Mouse (Mus musculus) gastrocnemius, postnatal 25 days (tissue): ENCODE results near the gene Cep89. TPM values are rescaled to one million over a fixed set of nuclear protein-coding genes. Genes with fewer than 3 reads are reported as not detected.

Experiments used
- DNase-seq: peaks from one replicate; pipeline ENCODE4 v3.0.0; 2022
- long read RNA-seq, 2 experiments: library from polyadenylated mRNA; stranded (forward); transcript quantifications; one replicate each; pipeline ENCODE4 v2.0.0; 2021
- total RNA-seq, 2 experiments: library from RNA; stranded (reverse); gene quantifications; 1 replicate in 1 of 2; 2 replicates in 1 of 2; pipeline ENCODE4 v1.2.3; 2021

The Cep89 gene
- 1 to 10 TPM; 4.9 to 6.4 TPM for total RNA-seq
- long read RNA-seq, experiment 1, partial matches to known transcripts: 0 of 13 reads
- long read RNA-seq, experiment 1, other reads (novel, unspliced or antisense): 12 of 13 reads
- long read RNA-seq, experiment 2, partial matches to known transcripts: 0 of 10 reads
- long read RNA-seq, experiment 2, other reads (novel, unspliced or antisense): 9 of 10 reads

DNA sequence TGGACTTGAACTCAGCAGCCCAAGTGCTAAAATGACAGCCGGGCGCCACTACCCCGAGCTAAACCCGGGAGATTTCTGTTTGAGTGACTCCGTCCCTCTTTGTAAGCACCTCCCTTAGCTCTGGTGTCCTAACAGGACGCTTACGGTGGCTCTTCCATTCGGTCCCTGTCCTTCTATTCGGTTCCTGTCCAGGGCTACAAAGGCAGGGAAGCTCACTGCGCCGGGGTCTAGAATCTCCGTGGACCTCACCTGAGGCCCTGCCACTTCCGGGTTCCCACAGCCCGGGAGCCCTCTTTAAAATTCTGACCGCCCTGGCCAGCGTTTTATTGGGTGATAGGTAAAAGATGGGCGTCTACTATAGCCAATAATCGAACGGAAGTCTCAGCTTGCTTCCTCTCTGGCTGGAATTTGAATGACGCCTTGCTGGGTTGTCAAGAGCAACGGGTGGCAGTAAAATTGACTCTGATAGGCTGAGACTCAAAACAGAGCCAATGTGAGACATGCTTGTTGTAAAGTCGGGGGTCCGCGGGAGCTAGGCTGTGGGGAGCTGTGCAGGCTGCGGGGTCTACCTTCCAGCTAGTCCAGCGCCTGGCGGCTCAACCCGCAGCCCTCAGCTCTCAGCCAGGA lies at the start of gene Cep89, which contains the start of gene Faap24:
Gene Cep89, plus strand, starts transcription at position 494 of the 627 bp plus-strand sequence.
Gene Faap24, minus strand, starts transcription at position 295 of the 627 bp plus-strand sequence.
- DNase-seq: peak; percentile 93

DNA sequence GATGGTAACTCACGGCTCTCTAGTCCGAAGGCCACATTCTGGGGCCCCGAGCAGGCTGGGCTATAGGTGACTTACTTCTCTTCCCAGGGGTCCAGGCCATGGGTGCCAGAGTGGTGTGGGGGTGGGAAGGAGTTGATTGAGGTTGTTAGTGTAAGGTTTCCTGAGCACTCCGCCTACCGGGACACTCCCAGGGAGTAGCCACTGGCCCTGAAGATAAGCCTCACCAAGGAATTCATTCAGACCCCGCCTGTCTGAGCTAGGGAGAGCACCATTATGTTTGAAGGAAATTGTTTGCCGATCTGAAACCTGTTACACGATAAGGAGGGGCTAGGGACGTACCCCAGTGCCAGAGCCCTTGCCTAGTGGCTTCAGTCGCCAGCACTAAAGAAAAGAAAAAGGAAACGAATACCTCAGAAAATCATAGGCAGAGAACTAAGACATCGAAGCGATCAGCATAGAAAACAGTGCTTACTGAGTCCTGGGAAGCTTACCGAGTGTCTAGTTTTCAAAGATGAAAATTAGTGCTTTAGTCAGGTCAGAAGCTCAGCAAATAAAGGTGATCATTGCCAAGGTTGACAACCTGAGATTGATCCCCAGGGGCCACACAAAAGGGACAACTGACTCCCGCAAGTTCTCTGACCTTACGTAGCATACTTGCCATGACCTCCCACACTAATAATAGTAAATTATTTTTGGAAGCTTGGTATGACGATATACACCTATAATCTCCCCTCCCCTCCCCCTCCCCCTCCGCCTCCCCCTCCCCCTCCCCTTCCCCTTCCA lies 48.7 kb upstream of the Cep89 start:
- DNase-seq: no peak

DNA sequence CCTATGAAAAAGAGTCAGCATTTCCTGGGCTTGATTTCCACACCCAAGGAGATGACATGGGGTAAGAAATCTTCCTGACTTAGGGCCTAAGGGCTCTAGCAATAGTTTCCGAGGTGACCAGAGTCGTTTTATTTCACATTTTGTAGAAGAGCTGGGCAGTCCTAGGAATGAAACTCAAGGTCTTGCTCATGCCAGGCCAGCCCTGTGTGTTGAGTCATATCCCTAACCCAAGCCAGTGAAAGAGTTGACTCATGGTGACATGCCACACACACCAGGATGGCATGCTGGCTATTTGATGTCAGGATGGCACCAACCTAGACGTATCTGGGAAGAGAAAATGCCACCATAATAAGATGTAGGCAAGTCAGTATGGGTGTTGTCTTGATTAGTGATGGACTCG lies 47.8 kb upstream of the Cep89 start:
- DNase-seq: no peak

DNA sequence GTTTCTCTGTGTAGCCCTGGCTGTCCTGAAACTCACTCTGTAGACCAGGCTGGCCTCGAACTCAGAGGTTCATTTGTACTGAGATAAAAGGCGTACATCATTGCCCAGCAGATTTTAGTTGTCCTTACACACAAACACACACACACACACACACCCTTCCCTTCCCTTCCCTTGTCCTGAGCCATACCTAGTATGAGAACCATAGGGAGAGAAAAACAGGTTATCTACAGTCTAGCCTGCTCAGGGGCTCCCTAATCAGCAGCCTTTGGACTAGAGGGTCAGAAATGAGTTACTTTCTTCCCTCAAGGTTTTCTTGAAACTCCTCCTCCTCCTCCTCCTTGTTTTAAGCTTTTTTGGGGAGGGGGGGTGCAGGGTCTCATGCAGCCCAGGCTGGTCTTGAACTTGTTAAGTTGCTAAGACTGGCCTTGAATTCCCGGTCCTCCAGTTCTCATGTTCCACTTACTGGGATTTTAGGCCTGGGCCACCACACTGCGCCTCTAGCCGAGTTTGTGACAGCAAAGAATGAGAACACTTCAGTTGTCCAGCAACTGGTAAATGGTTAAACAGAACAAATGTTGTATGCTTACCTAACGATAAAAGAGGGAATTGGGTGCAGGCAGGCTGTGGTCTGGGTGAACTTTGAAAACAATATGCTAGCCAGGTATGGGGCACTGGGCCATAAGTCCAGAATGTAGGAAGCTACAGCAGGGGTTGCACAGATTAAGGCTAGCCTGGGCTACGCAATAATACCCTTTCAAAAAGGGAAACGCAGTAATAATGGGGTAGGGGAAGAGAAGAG lies 46.8 kb upstream of the Cep89 start:
- DNase-seq: no peak

DNA sequence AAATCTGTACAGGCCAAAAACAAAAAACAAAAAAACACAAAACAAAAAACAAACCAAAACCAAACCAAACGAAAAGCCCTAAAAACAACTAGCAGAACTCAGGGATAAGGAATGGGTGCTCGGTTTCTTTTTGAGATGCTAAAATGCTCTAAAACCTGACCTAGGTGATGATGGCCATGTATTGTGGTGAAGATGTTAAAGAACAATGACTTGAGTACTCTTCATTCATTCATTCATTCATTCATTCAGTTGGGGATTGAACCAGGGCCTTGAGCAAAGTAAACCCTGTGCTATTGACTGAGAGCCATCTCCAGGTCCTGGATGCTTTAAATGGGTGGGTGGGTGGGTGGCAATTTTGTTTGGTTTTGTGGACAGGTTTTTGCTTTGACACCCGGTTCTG lies 45.7 kb upstream of the Cep89 start:
- DNase-seq: no peak

DNA sequence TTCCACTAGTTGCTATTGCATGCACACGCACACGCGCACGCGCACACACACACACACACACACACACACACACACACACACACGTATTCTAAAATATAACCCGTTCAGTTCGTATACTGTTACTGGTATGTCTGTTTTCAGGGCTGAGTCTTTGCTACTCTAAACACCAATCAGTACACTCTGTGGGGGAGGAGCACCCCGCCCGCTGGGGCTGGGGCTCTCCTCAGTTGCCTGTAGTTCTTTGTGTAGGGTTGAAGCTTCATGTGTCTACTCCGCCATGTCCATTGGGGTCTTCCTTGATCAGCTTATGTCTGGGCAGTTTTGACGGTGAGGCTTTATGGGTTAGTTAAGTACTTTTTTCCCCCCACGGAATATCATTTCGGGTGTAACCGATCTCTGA lies 43.5 kb upstream of the Cep89 start:
- DNase-seq: no peak

DNA sequence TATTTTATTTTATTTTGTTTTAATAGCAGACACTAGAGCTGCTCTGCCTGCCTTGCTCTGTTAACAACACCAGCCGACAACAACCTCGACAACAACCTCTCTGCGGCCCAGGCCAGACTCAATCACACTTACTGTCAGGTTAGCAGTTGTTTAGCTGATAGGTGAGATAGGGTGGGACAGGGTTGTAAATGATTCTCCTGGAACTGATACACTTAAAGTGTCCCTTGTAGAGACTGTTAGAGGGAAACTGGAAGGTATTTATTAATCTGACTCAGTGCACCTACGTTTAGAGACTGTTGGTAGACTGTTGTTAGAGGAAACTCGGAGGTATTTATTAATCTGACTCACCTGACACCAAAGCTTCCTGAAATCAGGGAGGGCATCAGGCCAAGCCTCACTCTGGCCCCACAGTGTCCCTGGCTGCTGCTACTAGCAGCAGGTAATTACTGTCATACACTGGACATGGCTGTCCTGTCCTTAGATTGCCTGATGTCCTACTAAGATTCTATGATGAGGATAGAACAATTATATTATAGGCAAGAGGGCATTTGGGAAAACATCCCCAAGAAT lies 41.4 kb upstream of the Cep89 start:
- no peak for DNase-seq

DNA sequence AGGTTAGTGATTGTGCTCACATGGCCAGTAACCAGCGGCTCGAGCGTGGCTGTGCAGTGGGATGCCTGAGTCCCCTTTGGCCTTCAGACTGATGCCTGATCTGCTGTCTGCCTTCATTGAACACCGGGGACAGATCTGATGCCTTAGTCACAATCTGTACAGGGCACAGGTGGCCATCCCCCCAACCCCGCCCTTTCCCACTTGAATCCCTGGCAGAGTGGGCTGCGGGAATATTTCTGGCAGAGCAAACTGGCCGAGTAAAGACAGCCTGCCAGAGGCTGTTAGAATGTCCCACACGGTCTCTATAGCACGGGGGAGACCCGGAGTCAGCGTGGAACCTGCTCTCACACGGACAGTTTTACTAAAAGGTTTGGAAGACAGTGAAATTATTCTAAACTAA lies 39.2 kb upstream of the Cep89 start:
- no peak for DNase-seq

DNA sequence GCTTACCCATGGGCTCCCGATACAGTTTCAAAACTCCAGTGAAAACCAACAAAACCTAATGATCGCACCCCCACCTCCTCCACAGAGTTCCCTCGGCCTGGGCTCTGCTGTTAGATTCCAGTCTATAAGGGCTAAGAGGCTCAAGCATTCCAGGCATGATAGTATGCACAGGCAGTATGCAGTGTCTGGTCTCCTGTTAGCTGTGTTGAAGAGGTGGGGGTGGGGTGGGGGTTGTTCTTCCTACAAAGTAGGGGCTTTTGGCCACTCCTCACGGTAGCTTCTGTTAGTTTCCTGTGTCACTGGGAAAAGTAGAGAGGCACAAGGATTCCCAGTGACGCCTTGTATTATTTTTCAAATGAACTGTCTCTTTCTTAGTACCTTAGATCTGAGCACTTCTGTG lies 34.6 kb upstream of the Cep89 start:
- no peak for DNase-seq

DNA sequence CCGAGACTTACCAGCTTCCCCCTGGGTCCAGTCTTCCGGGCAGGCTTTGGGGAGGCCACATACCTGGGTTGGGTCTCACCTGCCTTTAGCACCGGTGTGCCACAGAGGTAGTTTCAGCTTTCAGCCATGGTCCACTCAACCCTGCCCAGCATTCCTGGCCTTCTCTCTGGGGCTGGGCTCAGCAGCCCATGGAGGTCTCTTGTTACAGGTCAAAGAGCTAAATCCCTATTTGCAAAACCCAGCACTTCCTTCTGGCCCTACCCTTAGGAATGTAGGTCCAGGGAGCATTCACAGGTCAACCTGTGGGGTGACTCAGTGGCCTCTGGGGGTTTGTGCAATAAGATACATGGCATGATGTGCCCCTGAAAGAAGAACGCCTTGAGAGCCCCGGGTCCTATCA lies 34.0 kb upstream of the Cep89 start:
- no peak for DNase-seq

DNA sequence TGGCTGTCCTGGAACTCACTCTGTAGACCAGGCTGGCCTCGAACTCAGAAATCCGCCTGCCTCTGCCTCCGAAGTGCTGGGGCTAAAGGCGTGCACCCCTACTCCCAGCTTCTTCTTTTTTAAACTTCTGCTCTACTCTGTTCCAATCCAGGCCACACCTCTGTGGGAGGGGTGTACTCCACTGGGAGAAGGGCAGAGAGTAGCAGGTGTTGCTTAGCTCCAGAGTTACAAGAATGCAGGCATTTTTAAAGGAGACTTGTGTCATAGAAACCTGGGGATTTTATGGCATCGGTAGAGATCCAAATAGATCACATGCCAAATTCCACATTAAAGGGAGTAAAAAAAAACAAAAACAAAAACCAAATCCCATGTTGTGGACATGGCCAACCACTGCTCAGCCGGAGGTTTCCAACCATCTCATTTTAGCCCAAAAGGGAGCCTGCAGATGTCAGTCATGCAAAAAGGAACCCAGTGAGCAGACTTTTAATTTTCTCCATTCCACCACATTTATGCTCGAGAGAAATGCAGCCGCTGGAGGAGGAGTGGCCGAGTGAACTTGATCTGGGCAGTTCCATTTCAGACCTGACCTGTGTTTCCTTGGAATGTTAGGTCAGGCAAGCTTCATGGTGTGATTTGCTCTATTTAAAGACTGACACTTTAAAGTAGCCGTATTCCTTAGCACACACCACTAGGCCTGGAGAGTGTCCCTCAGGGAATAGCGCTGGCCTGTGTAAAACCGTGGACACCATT lies 31.5 kb upstream of the Cep89 start:
- DNase-seq: no peak

DNA sequence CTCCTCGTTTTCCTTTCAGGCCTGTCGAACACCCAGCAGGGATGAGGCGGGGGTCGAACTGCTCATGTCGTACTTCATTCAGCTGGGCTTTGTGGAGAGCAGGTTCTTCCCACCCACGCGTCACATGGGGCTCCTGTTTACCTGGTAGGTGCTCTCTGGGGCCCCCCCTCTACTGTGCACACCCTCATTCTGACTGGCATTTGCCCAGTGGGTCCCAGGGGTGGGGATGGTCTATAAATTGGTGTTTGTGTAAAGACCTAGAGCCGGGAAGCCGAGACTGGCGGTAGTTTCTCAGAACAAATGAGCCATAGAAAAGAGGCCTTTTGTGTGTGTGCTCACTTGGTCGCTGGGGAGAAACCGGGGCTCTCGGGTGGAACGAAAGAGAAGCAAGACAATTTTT lies 25.7 kb upstream of the Cep89 start:
- DNase-seq: no peak

DNA sequence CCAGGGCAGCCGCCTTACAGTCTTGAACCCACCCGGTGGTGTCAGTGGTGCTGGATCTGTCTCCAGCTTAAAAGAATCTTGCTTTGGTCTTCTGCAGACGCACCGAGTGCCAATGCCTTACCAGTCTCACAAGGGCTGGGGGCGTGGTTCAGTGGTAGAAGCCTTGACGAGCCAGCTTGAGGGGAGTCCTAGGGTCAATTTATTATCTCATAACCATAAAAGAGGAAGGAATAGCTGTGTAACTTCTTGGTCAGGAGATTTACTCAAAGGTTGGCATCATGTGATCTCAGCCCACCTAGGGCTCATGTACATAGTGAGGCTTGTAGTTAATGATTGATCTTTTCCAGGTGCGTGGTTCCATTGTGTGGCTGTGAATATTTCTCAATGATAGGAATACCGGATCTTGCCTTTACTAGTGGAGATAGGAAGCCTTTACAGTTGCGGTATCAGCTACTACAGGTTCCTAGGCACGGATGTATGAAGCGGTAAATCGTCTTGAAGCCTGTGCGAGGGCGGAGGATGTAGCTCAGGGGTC lies 24.3 kb upstream of the Cep89 start:
- DNase-seq: no peak

DNA sequence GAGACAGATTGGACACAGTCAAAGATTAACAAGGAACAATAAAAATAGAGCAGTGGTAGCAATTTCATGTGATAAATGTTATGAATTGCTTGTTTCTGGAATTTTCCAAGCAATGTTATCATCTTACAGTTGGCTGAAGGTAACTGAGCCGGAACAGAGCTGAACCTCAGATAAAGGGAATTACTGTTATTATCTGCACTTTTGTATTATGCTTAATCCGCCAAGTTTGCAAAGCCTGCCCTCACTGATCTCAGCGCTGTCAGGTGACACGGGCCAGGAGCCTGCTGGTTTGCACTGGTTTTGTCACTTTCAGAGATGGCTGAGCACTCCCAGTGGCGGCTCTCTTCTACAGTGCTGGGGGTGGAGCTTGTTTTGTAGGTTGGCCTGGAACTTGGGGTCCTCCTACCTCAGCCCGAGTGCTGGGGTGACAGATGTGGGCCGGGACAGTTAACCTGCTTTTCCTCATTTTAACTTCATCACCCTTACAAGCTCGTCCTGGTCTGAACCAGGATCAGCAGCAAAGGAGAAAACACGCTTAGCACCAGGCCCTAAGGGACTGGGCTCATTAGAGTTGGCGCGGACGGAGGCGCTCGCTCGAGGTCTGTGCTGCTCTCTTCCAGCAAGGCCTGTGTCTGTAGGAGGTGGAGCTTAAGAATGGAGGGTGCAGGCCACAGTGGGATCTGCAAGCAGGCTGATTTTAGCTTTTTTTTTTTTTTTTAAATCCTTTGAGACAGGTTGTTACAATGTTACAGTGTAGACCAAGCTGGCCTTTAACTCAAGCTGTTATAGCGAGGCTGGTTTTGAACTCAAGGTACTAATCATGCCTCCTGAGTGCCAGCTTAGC lies 23.5 kb upstream of the Cep89 start:
- DNase-seq: no peak

DNA sequence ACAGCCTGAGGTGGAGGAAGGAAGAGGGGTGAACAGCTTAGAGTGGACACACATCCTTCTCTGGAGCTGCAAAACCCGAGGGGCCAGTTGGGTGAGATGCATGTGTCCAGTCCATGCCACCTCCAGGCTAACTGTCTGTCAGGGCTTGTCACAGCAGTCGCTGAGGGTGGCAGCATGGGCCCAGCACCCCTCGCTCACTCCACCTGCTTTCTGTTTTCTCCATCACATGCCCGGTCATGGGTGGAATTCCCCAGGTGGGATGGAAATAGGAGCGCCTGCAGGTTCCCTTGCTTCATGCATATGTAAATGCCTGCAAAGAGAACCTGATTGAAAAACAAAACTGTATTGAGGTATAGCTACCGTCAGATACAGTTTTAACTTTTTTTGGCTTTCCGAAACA lies 22.6 kb upstream of the Cep89 start:
- no peak for DNase-seq

DNA sequence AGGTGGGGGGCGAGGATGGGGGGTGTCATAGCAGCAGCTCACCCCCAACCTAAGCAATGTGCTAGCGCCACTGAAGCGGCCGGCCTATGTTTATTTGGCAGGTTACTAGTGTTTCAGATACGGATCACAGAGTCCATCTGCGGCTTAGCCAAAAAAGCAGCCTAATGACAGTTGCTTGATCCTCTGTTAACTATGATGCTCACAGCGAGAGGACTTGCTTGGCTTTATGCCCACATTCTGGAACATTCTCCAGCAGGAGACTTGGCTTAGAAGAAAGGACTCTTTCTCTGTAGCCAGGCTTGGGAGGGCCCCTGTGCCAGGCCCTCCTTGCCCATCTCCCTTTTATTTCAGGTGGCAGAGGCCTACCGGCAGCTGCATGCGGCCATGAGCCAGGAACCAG lies 20.2 kb upstream of the Cep89 start:
- DNase-seq: no peak

DNA sequence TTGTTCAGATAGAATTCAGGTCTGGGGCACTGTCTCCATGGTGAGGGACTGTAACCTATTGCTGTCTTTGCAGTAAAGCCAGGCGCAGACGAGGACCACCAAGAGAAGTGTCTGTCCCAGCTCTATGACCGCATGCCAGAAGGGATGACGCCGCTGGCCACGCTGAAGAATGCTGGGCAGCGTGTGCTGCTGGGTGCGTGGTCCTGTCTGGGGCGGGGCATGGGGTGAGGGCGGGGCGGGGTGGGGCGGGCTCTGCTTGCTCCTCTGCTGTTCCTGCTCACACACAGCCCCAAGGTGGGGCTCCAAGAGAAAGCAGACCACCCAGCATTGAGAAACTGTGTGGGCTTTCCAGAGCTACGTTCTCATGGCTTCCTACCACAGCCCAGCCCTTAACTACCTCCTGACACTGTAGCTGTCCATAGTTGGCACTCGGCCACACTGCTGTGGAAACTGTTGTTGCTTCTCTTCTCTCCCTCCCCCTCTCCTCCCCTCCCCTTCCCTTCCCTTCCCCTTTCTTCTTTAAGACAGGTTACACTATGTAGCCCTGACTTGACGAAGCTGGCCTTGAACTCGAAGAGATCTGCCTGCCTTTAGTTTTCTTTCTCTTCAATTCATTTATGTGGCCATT lies 17.2 kb upstream of the Cep89 start:
- no peak for DNase-seq

DNA sequence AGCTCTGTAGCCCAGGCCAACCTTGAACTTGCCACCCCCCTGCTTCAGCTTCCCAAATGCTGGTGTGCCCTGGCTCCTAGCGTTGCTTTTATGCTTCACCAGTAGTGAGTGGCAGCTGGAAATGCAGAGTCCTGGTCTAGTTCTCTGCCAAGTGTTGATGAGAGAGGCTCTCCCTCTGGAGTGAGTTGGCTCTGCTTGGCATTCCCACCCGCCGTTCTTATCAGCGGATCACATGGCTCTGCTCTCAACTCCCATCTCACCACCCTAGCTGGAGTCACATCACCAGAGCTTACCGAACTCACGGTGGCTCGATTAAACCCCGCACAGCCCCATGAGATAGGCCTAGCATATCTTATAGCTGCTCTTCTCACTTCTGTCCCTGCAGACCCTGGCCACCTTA lies 16.5 kb upstream of the Cep89 start:
- no peak for DNase-seq

DNA sequence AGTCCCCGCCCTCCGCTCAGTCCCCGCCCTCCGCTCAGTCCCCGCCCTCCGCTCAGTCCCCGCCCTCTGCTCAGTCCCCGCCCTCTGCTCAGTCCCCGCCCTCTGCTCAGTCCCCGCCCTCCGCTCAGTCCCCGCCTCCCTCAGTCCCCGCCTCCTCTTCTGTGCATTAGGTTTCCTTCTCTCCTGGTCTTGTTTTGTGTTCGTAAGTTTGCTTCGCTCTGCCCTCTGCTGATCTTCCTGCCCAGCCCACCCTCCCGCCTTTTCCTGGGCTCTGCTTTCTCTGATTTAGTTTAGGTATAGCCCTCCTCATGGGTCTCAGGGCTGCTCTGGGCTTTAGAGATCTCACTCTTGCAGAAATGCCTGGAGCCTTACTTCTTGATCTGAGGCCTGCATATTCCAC lies 15.0 kb upstream of the Cep89 start:
- no peak for DNase-seq
